Mouse (Mus musculus): ENCODE results near the gene Amigo1.
"Not testable (repeated sequence)": the region's sequence is repeated elsewhere in the genome, so short reads cannot be mapped to it uniquely, and the experiment has no call there.

Gene Amigo1

DNA sequence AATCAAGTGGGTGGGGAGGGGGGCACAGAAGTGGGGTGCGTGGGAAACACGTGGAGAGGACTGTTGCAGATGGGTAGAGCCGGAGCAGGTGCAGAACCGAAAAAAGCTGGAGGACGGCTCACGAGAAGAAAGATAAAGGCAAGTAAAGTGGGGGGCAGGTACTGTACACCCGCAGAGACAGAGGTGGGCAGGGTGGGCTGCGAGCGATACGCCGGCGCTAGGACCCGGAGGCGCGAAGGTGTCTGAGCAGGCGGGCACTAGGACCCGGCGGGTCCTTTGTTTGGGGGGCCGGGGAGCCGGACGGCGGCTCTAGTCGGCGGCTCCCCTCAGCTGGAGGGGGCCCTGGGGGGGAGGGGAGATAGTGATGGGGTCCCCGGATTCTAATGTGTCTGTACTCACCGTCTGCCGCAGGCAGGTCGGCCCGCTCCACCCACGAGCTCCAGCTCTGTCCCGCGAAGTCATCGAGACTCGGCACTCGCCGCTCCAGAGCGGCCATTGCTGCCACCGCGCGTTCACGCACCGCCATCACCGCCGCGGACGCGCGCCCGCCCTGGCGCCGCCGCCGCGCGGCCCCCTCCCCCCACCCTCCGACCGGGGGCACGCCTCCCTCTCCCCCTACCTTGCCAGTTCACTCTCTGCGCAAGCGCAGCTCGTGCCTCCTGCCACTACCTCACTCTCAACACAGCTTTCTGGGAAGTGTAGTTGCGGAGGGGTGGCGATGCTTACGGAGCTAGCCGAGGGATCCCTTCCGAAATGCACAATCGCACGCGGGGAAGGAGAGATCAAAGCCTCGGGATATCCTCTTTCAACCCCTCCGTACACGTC is 24.0 kb downstream of the Amigo1 start:
- peak; percentile 92 for DNase-seq (ENCODE audit: low spot score)

DNA sequence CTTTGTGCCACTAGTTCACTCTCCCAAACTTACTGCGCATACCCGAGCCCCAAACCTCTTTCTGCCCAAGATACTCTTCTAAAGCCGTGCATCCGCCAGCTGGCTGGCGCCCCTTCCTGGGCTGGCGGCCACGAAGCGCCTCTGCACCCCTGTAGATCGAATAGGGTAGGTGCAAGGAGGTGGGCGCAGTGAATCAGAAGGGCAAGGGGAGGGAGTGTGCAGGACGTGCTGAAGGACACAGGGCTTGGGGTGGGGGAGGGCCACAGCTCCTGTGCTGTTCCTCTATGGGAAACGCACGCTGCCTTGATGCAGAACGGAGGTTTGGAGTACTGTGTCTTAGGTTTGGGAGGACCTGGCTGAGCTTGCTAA is 24.6 kb downstream of the Amigo1 start, which contains the start of gene Atxn7l2:
TSS of gene Atxn7l2 (minus strand) at position 164 of the 369 bp plus-strand sequence.
- DNase-seq (ENCODE audit: low spot score) = no peak

DNA sequence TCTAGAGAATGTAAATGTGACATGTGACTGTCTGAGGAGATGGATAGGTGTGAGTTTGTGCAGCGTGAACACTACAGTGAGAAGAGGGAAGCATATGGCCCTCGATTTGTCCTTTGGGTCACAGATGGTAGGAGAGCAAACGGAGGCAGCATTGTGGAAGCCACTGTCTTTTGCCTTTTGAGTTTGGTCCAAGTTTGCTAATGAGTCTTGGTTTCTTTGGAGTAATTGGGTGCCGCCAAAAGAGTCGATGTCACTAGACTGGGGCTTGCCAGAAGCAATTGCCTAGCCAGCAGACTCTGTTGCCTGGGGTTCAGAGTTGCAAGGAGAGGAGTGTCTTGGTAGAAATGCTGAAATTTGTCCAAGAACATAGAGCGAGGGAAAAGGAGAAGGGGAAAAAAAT is 25.7 kb downstream of the Amigo1 start:
- DNase-seq (ENCODE audit: low spot score) = no peak

DNA sequence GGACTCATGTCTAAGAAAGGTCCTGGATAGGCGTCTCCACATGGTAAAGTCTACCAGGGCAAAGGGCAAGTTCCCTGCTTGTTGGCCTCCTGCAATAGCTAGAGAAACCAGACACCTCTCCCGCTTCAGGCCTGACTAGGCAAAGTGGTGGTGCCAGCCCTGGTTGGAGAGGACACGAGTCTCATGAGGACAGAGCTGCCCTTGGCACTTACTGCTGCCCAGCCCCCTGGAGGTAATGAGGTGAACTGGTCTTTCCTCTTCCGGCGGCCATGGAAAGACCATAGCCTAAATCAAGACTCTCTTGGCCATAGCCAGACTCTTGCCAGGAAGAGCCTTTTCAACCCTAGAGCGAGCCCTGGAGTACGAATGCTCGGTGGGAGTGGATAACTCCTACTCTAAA is 26.3 kb downstream of the Amigo1 start:
- DNase-seq (ENCODE audit: low spot score) = no peak

DNA sequence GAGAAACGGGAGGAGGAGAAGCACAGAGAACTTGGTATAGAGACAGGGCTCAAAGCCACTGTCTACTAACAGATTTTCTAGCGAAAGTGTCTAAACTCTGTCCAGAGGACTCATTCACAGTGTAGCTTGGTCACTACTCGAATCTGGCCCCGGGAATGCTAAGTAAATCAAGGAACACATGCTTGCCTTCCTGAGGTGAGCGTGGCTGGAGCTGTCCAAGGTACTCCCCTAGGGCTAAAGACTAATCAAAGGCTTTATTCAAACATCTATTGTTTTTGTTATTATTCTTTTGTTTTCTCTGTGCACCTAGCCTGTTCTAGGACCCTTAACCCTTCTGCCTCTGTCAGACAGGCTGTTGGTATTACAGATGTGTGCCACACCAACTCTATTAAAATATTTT is 28.6 kb downstream of the Amigo1 start:
- no peak for DNase-seq (ENCODE audit: low spot score)

DNA sequence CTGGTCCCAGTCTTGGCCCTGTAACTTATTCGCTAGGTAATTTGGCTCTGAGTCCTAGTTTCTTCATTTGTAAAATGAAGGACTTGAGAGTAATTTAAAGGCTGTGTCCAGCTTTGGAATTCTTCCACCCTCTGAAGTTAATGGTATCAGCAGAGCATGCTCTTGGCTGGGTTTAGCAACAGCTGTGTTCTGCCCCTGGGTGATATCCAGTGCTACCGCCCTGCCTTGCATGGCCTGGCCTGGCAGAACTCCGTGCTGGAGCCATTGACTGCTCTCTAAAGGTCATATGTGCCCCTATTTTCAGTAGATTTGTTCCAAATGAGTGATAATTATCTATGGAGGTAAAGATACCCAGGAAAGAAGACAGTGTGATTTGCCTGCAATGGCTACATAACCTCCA is 34.5 kb downstream of the Amigo1 start:
- no peak for DNase-seq (ENCODE audit: low spot score)

DNA sequence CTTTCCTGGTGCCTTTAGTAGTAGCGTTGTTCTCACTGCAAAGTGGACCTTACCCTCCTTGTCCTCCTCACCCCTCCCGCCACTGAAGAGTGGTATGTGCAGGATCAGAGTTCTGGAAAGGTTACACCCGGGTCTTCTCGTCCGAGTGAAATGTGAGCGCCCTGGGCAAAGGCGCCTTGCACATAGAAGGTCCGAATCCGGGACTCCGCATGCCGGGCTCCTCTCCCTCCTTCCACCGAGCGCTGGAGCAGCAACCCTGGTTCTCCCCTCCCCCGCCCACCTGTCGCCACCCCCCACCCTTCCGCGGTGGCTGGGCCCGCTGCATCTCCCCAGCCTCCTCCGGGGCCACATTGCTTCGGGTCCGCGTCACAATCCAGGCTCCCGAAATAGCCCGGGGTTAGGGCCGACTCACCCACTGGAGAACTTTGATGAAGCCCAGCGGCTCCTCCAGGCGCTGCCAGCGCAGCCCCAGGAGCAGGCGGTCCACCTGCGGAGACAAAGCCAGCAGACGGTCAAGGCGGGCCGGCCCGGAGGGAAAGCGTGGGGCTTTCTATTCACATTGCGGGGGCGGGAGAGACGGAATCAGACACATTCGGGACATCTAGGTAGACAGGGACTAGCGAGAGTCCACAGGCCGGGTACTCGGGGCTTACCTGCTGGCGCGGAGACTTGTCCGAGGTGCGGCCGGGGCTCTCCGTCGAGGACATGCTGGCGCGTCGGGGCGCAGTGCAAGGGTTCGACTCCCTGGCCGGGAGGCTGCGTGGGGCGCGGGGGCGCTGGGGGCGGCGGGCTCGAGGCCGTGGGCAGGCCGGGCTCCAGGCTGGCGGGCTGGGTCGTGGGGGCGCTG is 39.8 kb downstream of the Amigo1 start:
- no peak for DNase-seq (ENCODE audit: low spot score)

DNA sequence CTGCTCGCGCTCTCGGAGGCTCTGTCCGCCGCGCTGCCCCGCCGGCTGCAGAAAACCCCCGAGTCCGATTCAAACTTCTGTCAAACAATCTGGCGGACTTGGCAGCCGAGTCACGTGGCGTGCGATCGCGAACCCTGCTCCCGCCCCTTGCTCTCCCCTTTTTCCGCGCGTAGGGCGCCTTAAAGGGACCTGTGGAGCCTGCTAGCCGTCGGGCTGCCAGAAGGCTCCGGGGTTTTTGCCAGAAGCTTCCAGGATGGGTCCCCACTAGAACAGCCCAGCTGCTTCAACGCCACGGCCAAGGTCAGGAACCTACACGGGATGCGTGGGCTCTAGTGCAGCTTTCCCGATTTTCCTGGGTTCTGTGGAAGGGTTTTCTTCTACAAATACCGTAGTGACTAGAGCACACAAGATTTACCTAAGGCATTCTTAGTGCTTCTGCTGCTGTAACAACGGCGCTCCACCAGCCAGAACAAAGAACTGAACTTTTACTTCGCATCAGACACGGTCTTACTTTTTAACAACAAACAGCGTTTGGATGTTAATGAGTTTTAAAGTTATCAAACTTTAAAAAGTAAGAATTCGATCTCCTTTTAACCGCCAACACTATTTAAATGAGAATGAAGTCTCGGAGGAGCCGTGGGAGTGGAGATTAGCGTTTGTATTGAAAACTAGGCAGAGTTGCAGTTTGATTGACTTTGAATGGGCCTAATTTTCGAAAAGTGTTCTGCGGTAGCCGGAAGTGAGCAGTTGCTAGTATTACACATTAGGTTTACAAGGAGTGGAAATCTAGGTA is 40.6 kb downstream of the Amigo1 start, which contains the start of gene Sypl2:
TSS of gene Sypl2 (minus strand) at position 91 of the 793 bp plus-strand sequence.
- no peak for DNase-seq (ENCODE audit: low spot score)

DNA sequence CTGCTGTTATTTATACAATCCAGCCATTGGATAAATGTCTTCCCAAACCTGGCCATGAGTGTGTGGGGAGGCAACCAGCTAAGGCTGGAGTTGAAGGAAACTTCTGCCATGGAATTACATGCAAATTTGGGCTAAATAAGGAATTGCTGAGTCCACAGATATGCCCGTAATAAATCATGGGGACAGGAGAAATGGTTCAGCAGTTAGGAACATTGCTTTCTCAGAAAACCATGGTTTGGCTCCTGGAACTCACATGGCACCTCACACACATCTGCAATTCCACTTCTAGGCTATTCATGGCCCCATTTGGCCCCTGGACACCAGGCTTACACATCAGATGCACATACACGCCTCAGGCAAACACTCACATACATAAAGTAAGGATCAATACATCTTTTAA is 41.4 kb downstream of the Amigo1 start:
- DNase-seq (ENCODE audit: low spot score) = no peak

DNA sequence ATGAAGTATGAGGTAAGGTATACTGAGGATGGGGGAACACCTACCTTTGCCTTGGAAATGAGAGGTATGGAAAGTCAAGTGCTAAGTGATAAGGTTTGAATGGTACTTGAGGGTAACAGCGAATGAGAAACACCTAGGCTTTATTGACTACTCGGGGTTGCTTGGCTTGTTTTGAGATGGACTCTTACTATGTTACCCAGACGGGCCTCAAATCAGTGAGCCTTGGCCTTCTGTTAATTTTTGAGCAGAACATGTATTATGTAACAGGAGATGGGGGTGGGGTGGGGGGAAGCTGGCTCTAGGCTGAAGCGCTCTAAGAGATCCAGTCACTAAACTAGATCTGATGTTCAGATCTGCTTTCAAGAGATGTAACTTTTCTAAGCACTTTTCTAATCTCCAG is 45.5 kb downstream of the Amigo1 start:
- DNase-seq (ENCODE audit: low spot score) = no peak

DNA sequence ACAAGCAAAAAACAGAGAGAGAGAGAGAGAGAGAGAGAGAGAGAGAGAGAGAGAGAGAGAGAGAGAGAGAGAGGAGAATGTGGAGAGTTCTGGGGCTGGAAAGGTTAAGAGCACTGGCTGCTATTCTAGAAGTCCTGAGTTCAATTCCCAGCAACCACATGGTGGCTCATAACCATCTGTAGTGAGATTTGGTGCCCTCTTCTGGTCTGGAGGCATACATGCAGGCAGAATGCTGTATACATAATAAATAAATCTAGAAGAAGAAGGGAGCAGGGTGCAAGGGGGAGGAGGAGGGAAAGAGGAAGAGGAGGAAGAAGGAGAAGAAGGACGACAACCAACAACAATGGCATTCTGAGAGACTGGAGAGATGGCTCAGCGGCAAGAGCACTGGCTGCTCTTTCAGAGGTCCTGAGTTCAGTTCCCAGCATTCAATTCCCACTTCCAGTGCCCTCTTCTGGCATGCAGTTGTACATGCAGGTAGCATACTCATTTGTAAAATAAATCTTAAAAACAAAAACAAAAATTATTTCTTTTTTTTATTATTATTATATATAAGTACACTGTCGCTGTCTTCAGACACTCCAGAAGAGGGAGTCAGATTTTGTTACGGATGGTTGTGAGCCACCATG is 51.5 kb downstream of the Amigo1 start:
- DNase-seq (ENCODE audit: low spot score) = not testable (repeated sequence)

DNA sequence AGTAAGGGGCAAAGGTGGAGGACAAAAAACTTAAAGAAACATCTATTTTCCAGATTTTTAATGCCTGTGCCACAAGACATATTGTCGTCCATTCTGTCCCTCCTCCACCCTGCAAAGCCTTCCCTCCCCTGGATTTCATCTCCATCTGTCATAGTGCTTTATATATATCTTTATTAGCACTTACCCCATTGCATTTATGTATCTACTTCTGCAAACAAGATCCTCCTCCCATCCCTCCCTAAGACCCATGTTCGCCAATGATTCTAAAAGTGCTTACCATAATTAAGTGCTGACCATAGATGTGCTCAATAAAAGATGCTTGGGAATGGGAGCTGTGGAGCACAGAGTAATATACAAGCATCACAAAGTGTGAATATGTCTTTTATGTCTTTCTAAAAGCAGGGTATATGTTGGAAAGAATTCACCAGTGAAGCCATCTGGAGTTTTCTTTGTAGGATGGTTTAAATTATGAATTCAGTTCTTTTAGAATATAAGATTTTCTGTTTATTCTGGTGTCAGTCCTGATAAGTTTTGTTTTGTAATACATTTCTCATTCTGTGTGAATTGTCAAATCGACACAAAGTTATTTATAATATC is 55.2 kb downstream of the Amigo1 start:
- DNase-seq (ENCODE audit: low spot score) = no peak

Measured in left cerebral cortex, adult 11 months (tissue).